Mouse (Mus musculus): ENCODE results near the gene Nrn1l.

Nrn1l gene

GRCm38 (mm10) chr8:105935105-105935504 lies 41.7 kb downstream of the Nrn1l start:
- no peak for TF ChIP-seq CTCF (conservative IDR thresholded peaks at IDR 0.05; ENCODE audit: low read length)
- TF ChIP-seq NANOG (IDR thresholded peaks at IDR 0.05; ENCODE audit: borderline replicate concordance, low read length): no peak
- no peak for TF ChIP-seq POU5F1 (IDR thresholded peaks at IDR 0.05; ENCODE audit: borderline replicate concordance, low read length)
- Histone ChIP-seq H3K9me3 (ENCODE audit: low read length) (no peaks in the 10 kb centered on the region), H3K36me3 (ENCODE audit: insufficient read depth, low read length) (peaks cover 61% of the 10 kb centered on the region), H3K4me3 (replicated peaks; ENCODE audit: low read length) (peak overlapping the region; percentile 90; the same call in 1 of the 2 replicates), H3K27me3 (ENCODE audit: insufficient read depth, low read length) (0 out of 2 replicates have a peak, but pooled peaks cover 5% of the 10 kb centered on the region), H3K4me1 (replicated peaks; ENCODE audit: low read depth, low read length) (peaks cover 56% of the 10 kb centered on the region)

- Histone ChIP-seq H3K4me3 (replicated peaks; ENCODE audit: low read length) (peak overlapping the region; percentile 90), H3K27me3 (ENCODE audit: insufficient read depth, low read length) (0 out of 2 replicates have a peak, but pooled peaks cover 5% of the 10 kb centered on the region), H3K9me3 (ENCODE audit: low read length) (no peaks in the 10 kb centered on the region), H3K36me3 (ENCODE audit: insufficient read depth, low read length) (peaks cover 57% of the 10 kb centered on the region), H3K4me1 (replicated peaks; ENCODE audit: low read depth, low read length) (peaks cover 48% of the 10 kb centered on the region)
- no peak for TF ChIP-seq NANOG (IDR thresholded peaks at IDR 0.05; ENCODE audit: borderline replicate concordance, low read length)
- no peak for TF ChIP-seq POU5F1 (IDR thresholded peaks at IDR 0.05; ENCODE audit: borderline replicate concordance, low read length)
- TF ChIP-seq CTCF (conservative IDR thresholded peaks at IDR 0.05; ENCODE audit: low read length): no peak
Measured at GRCm38 (mm10) chr8:105935863-105936603, 42.7 kb downstream of the Nrn1l start.

- H3K4me1 ChIP-seq (replicated peaks; ENCODE audit: low read depth, low read length): peaks cover 53% of the 10 kb centered on the region
- no peak for TF ChIP-seq CTCF (conservative IDR thresholded peaks at IDR 0.05; ENCODE audit: low read length)
- TF ChIP-seq POU5F1 (IDR thresholded peaks at IDR 0.05; ENCODE audit: borderline replicate concordance, low read length): no peak
- TF ChIP-seq NANOG (IDR thresholded peaks at IDR 0.05; ENCODE audit: borderline replicate concordance, low read length): no peak
- H3K4me3 ChIP-seq (replicated peaks; ENCODE audit: low read length): peak overlapping the region; percentile 90
- peaks cover 57% of the 10 kb centered on the region for H3K36me3 ChIP-seq (ENCODE audit: insufficient read depth, low read length)
- H3K27me3 ChIP-seq (ENCODE audit: insufficient read depth, low read length): 0 out of 2 replicates have a peak, but pooled peaks cover 5% of the 10 kb centered on the region
- no peaks in the 10 kb centered on the region for H3K9me3 ChIP-seq (ENCODE audit: low read length)
Measured at GRCm38 (mm10) chr8:105936866-105937475, 43.6 kb downstream of the Nrn1l start.

- H3K36me3 ChIP-seq (ENCODE audit: insufficient read depth, low read length): peaks cover 57% of the 10 kb centered on the region
- no peak for TF ChIP-seq POU5F1 (IDR thresholded peaks at IDR 0.05; ENCODE audit: borderline replicate concordance, low read length)
- TF ChIP-seq CTCF (conservative IDR thresholded peaks at IDR 0.05; ENCODE audit: low read length): no peak
- no peak for TF ChIP-seq NANOG (IDR thresholded peaks at IDR 0.05; ENCODE audit: borderline replicate concordance, low read length)
- 0 out of 2 replicates have a peak, but pooled peaks cover 5% of the 10 kb centered on the region for H3K27me3 ChIP-seq (ENCODE audit: insufficient read depth, low read length)
- peaks cover 61% of the 10 kb centered on the region for H3K4me1 ChIP-seq (replicated peaks; ENCODE audit: low read depth, low read length)
- H3K4me3 ChIP-seq (replicated peaks; ENCODE audit: low read length): peak overlapping the region; percentile 90
- no peaks in the 10 kb centered on the region for H3K9me3 ChIP-seq (ENCODE audit: low read length)
Measured at GRCm38 (mm10) chr8:105937496-105938305, 44.3 kb downstream of the Nrn1l start.

- Histone ChIP-seq H3K9me3 (ENCODE audit: low read length) (no peaks in the 10 kb centered on the region), H3K27me3 (ENCODE audit: insufficient read depth, low read length) (0 out of 2 replicates have a peak, but pooled peaks cover 5% of the 10 kb centered on the region), H3K36me3 (ENCODE audit: insufficient read depth, low read length) (peaks cover 58% of the 10 kb centered on the region), H3K4me1 (replicated peaks; ENCODE audit: low read depth, low read length) (peaks cover 65% of the 10 kb centered on the region), H3K4me3 (replicated peaks; ENCODE audit: low read length) (peak within 1 kb of the TSS; percentile 90)
- TF ChIP-seq CTCF (conservative IDR thresholded peaks at IDR 0.05; ENCODE audit: low read length) (no peak), POU5F1 (IDR thresholded peaks at IDR 0.05; ENCODE audit: borderline replicate concordance, low read length) (no peak), NANOG (IDR thresholded peaks at IDR 0.05; ENCODE audit: borderline replicate concordance, low read length) (no peak)
Measured at GRCm38 (mm10) chr8:105938306-105938669, 44.9 kb downstream of the Nrn1l start, which contains the start of gene Psmb10. Gene Psmb10, minus strand, starts transcription at chr8:105938444.

DNA sequence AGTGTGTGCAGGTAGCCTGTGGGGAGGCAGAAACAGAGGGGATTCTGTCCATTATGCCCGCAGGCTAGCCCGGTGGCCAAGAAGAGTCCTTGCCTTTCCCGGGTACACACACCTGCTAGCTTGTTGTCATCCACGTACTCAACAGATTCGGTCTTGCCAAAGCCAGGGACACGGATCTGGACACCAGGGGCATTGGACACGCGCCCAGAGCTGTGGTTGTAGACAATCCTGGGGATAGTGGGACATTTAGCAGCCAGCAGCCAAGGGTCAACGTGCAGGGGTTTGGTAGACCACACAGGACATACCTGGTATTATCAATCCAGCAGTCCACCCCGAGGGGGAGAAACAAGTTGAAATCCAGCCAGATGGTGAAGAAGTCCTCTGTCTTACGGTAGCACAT lies 48.7 kb downstream of the Nrn1l start:
- TF ChIP-seq POU5F1 (IDR thresholded peaks at IDR 0.05; ENCODE audit: borderline replicate concordance, low read length) (no peak), CTCF (conservative IDR thresholded peaks at IDR 0.05; ENCODE audit: low read length) (no peak), NANOG (IDR thresholded peaks at IDR 0.05; ENCODE audit: borderline replicate concordance, low read length) (no peak)
- Histone ChIP-seq H3K9me3 (ENCODE audit: low read length) (no peaks in the 10 kb centered on the region), H3K27me3 (ENCODE audit: insufficient read depth, low read length) (0 out of 2 replicates have a peak, but pooled peaks cover 5% of the 10 kb centered on the region), H3K36me3 (ENCODE audit: insufficient read depth, low read length) (peaks cover 72% of the 10 kb centered on the region), H3K4me1 (replicated peaks; ENCODE audit: low read depth, low read length) (peaks cover 62% of the 10 kb centered on the region), H3K4me3 (replicated peaks; ENCODE audit: low read length) (no peak overlapping the region)

DNA sequence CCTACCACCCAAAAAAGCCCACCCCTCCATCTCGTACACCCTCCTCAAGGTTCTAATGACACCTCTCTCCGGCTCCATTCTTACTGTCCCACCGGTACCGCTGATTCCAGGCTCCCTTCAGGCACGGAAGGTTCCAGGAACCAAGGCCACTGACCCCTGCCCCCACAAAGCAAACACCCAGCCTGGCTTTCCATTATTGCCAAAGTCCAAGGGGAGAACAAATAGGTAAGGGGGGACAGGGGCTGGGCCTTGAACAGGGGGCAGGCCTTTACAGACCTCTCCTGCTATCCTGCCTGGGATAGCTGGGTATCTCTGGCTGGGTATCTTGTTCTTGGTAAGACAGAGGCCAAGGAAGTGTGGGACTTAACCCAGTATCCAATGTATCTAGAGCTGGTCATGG lies 49.2 kb downstream of the Nrn1l start:
- Histone ChIP-seq H3K36me3 (ENCODE audit: insufficient read depth, low read length) (peaks cover 78% of the 10 kb centered on the region), H3K4me1 (replicated peaks; ENCODE audit: low read depth, low read length) (peaks cover 57% of the 10 kb centered on the region), H3K27me3 (ENCODE audit: insufficient read depth, low read length) (0 out of 2 replicates have a peak, but pooled peaks cover 3% of the 10 kb centered on the region), H3K4me3 (replicated peaks; ENCODE audit: low read length) (no peak overlapping the region), H3K9me3 (ENCODE audit: low read length) (no peaks in the 10 kb centered on the region)
- TF ChIP-seq CTCF (conservative IDR thresholded peaks at IDR 0.05; ENCODE audit: low read length) (no peak), POU5F1 (IDR thresholded peaks at IDR 0.05; ENCODE audit: borderline replicate concordance, low read length) (no peak), NANOG (IDR thresholded peaks at IDR 0.05; ENCODE audit: borderline replicate concordance, low read length) (no peak)

- Histone ChIP-seq H3K27me3 (ENCODE audit: insufficient read depth, low read length) (no peaks in the 10 kb centered on the region), H3K4me1 (replicated peaks; ENCODE audit: low read depth, low read length) (peaks cover 49% of the 10 kb centered on the region), H3K4me3 (replicated peaks; ENCODE audit: low read length) (peak within 1 kb of the TSS; percentile 13; the same call in 1 of the 2 replicates), H3K36me3 (ENCODE audit: insufficient read depth, low read length) (peaks cover 85% of the 10 kb centered on the region), H3K9me3 (ENCODE audit: low read length) (no peaks in the 10 kb centered on the region)
- TF ChIP-seq NANOG (IDR thresholded peaks at IDR 0.05; ENCODE audit: borderline replicate concordance, low read length) (no peak), CTCF (conservative IDR thresholded peaks at IDR 0.05; ENCODE audit: low read length) (no peak), POU5F1 (IDR thresholded peaks at IDR 0.05; ENCODE audit: borderline replicate concordance, low read length) (no peak)
Measured at GRCm38 (mm10) chr8:105943321-105943739, 50.0 kb downstream of the Nrn1l start, which contains the start of gene Lcat. Gene Lcat, minus strand, starts transcription at chr8:105943382.

Data from E14TG2a.4 (cell line).